Mouse (Mus musculus) stomach, postnatal 0 days (tissue): Measurements from ENCODE around the gene Cavin4. TPM values are rescaled to one million over a fixed set of nuclear protein-coding genes. Genes with fewer than 3 reads are reported as not detected.
"Not testable (repeated sequence)": the region's sequence is repeated elsewhere in the genome, so short reads cannot be mapped to it uniquely, and the experiment has no call there.

ENCODE experiments used
- ATAC-seq: fragments of 200-750 bp; cut with Nextera tagmentation; 2 replicates; pipeline ENCODE4 v1.8.0; 2017; ENCODE audit not compliant: low FRiP score, low TSS enrichment
- DNase-seq: peaks from one replicate; pipeline ENCODE4 v3.0.0-alpha.2; 2016; ENCODE audit warnings: low spot score
- H3K27ac ChIP-seq: fragments of 300-500 bp; sonication (generic); replicated peaks from 2 replicates; pipeline ENCODE4 v1.5.1; 2014; ENCODE audit warnings: mild to moderate bottlenecking, control low read depth
- H3K27me3 ChIP-seq: fragments of 300-500 bp; sonication (generic); 2 replicates; pipeline ENCODE4 v1.6.1; 2014; ENCODE audit warnings: low read length; ENCODE audit not compliant: control insufficient read depth, insufficient read depth
- H3K36me3 ChIP-seq: fragments of 300-500 bp; sonication (generic); 2 replicates; pipeline ENCODE4 v1.6.1; 2014; ENCODE audit warnings: low read length, mixed read lengths; ENCODE audit not compliant: control insufficient read depth, insufficient read depth
- H3K4me1 ChIP-seq: fragments of 300-500 bp; sonication (generic); replicated peaks from 2 replicates; pipeline ENCODE4 v1.6.1; 2014; ENCODE audit warnings: antibody characterized with exemption; ENCODE audit not compliant: control insufficient read depth, insufficient read depth
- H3K4me2 ChIP-seq: fragments of 300-500 bp; sonication (generic); replicated peaks from 2 replicates; pipeline ENCODE4 v1.6.1; 2014; ENCODE audit warnings: low read depth, mild to moderate bottlenecking, control low read depth, moderate library complexity
- H3K4me3 ChIP-seq: fragments of 300-500 bp; sonication (generic); 2 replicates; pipeline ENCODE4 v1.5.1; 2014; ENCODE audit warnings: low read depth, low read length, control low read depth
- H3K9ac ChIP-seq: fragments of 300-500 bp; sonication (generic); 2 replicates; pipeline ENCODE4 v1.6.1; 2014; ENCODE audit warnings: mild to moderate bottlenecking, low read length, control low read depth, mixed read lengths
- H3K9me3 ChIP-seq: fragments of 300-500 bp; sonication (generic); 2 replicates; pipeline ENCODE4 v1.6.1; 2016; ENCODE audit warnings: low read length; ENCODE audit not compliant: control insufficient read depth
- CTCF ChIP-seq: IDR thresholded peaks from 2 replicates; pipeline ENCODE4 v1.5.1; 2016; ENCODE audit warnings: antibody characterized with exemption, low read depth, mild to moderate bottlenecking, moderate library complexity
- EP300 ChIP-seq: optimal IDR thresholded peaks from 2 replicates; pipeline ENCODE3; 2016; ENCODE audit warnings: antibody characterized with exemption
- WGBS: fragments of 180-500 bp; shearing (Covaris S2); extraction: QIAGEN DNeasy Blood & Tissue Kit; methylation state at CpG from one replicate; pipeline ENCODE4 v1.1.7; 2014; 5-methylcytosine and 5-hydroxymethylcytosine counted together
- polyA plus RNA-seq: library from polyadenylated mRNA; unstranded; fragments of >200 nt; fragmentation: Nextera tagmentation; extraction: Ambion mirVana; gene quantifications from 2 replicates; pipeline ENCODE4 v1.2.1, GENCODE M21; 2015

The Cavin4 gene
- polyA plus RNA-seq, 1 experiment from 2014 or later, result 0.39 TPM

GRCm38 (mm10) chr4:48680214-48680613, 16.9 kb downstream of the Cavin4 start:
- H3K4me2 ChIP-seq, result peak overlapping the region; percentile 44
- 36% methylated on average over 7 of the region's 7 CpGs for WGBS
- no peaks in the 10 kb centered on the region for H3K9me3 ChIP-seq
- H3K27ac ChIP-seq, result no peak overlapping the region
- ATAC-seq (peak; percentile 76), DNase-seq (peak; percentile 65)
- H3K36me3 ChIP-seq, result no peaks in the 10 kb centered on the region
- 0 out of 2 replicates have a peak, but pooled peaks cover 2% of the 10 kb centered on the region for H3K4me1 ChIP-seq
- TF ChIP-seq CTCF, result no peak
- TF ChIP-seq EP300, result no peak
- no peak overlapping the region for H3K9ac ChIP-seq
- no peaks in the 10 kb centered on the region for H3K27me3 ChIP-seq
- no peak overlapping the region for H3K4me3 ChIP-seq

GRCm38 (mm10) chr4:48680648-48681343, 17.5 kb downstream of the Cavin4 start:
- DNase-seq, result peak; percentile 46

GRCm38 (mm10) chr4:48683126-48683525, 19.8 kb downstream of the Cavin4 start:
- no peaks in the 10 kb centered on the region for H3K36me3 ChIP-seq
- DNase-seq (no peak), ATAC-seq (no peak)

More at GRCm38 (mm10) chr4:48680648-48681343, 17.5 kb downstream of the Cavin4 start:
- Histone ChIP-seq H3K9ac (no peak overlapping the region), H3K4me3 (no peak overlapping the region), H3K27ac (0 out of 2 replicates have a peak overlapping the region, but pooled peaks have one; percentile 35), H3K4me1 (0 out of 2 replicates have a peak, but pooled peaks cover 2% of the 10 kb centered on the region), H3K9me3 (no peaks in the 10 kb centered on the region), H3K27me3 (no peaks in the 10 kb centered on the region), H3K36me3 (no peaks in the 10 kb centered on the region), H3K4me2 (peak overlapping the region; percentile 44)
- ATAC-seq, result no peak
- 24% methylated on average over 10 of the region's 11 CpGs for WGBS
- TF ChIP-seq EP300, result no peak
- peak; percentile 86 for TF ChIP-seq CTCF

GRCm38 (mm10) chr4:48683633-48684209, 20.4 kb downstream of the Cavin4 start:
- not testable (repeated sequence) for H3K9me3 ChIP-seq, H3K4me1 ChIP-seq, H3K4me3 ChIP-seq, H3K4me2 ChIP-seq, DNase-seq, H3K27ac ChIP-seq, H3K27me3 ChIP-seq, H3K9ac ChIP-seq, H3K36me3 ChIP-seq, ATAC-seq
- WGBS, result 90% methylated on average over 14 of the region's 21 CpGs

More at GRCm38 (mm10) chr4:48683126-48683525, 19.8 kb downstream of the Cavin4 start:
- TF ChIP-seq CTCF, result no peak
- no peak for TF ChIP-seq EP300
- no peak overlapping the region for H3K4me2 ChIP-seq
- 0 out of 2 replicates have a peak, but pooled peaks cover 2% of the 10 kb centered on the region for H3K4me1 ChIP-seq
- H3K27me3 ChIP-seq, result no peaks in the 10 kb centered on the region
- no peak overlapping the region for H3K9ac ChIP-seq
- H3K27ac ChIP-seq, result no peak overlapping the region
- no peaks in the 10 kb centered on the region for H3K9me3 ChIP-seq
- WGBS, result 94% methylated on average over 8 of the region's 8 CpGs
- no peak overlapping the region for H3K4me3 ChIP-seq

- TF ChIP-seq CTCF, result no peak
- TF ChIP-seq EP300, result no peak
- Histone ChIP-seq H3K27me3 (no peaks in the 10 kb centered on the region), H3K4me1 (0 out of 2 replicates have a peak, but pooled peaks cover 2% of the 10 kb centered on the region), H3K9ac (no peak overlapping the region), H3K9me3 (no peaks in the 10 kb centered on the region), H3K4me3 (no peak overlapping the region), H3K4me2 (no peak overlapping the region), H3K36me3 (no peaks in the 10 kb centered on the region), H3K27ac (no peak overlapping the region)
- peak; percentile 22 for DNase-seq
- WGBS, result 56% methylated on average over 7 of the region's 7 CpGs
- ATAC-seq, result no peak
Observed at GRCm38 (mm10) chr4:48684593-48685187, 21.4 kb downstream of the Cavin4 start.

GRCm38 (mm10) chr4:48688148-48688547, 24.8 kb downstream of the Cavin4 start:
- Histone ChIP-seq H3K9me3 (no peaks in the 10 kb centered on the region), H3K9ac (no peak overlapping the region), H3K4me3 (no peak overlapping the region), H3K4me1 (no peaks in the 10 kb centered on the region), H3K4me2 (no peak overlapping the region), H3K36me3 (no peaks in the 10 kb centered on the region), H3K27ac (no peak overlapping the region), H3K27me3 (no peaks in the 10 kb centered on the region)
- DNase-seq (no peak), ATAC-seq (no peak)
- TF ChIP-seq EP300 (no peak), CTCF (no peak)
- WGBS, result 64% methylated on average over 6 of the region's 6 CpGs
